In genomic region chr8:45559176-45559820, GRCm38 (mm10) we compare ENCODE assay signal across 13 mouse cellular contexts. TPM values are rescaled to one million over a fixed set of nuclear protein-coding genes. Genes with fewer than 3 reads are reported as not detected.
DNase-seq lines count a peak whose midpoint lies in the region; ATAC-seq and TF ChIP-seq lines count a peak whose summit lies in the region.
"Had no signal": no experiment of that assay in that cellular context is flagged by ENCODE, and none has a peak within 500 bp of the region (broad histone marks: within the 10 kb centered on the region; RNA-seq: fewer than 3 reads in every experiment).

No protein-coding gene starts in this region.

- H3K27ac ChIP-seq in hindbrain, embryonic 13.5 days, result peak overlapping the region; percentile 55; the same call in 1 of the 2 replicates
- H3K27ac ChIP-seq in hindbrain, embryonic 16.5 days (ENCODE audit: low read depth, low read length), result no peak overlapping the region
- H3K27ac ChIP-seq in cortical plate, adult 2 months (ENCODE audit: insufficient read depth, low read length), result peak overlapping the region; percentile 80
- no peak overlapping the region for H3K27ac ChIP-seq in heart, embryonic 11.5 days (ENCODE audit: low read depth, low read length)
- H3K27ac ChIP-seq: limb, embryonic 15.5 days; stomach, embryonic 15.5 days had no signal

- no peak for TF ChIP-seq CTCF in cortical plate, adult 2 months (IDR thresholded peaks at IDR 0.05; ENCODE audit: extremely low read depth, insufficient read depth, low read length)

- WGBS in hindbrain, embryonic 13.5 days, result 78% methylated on average over 6 of the region's 6 CpGs
- WGBS in hindbrain, embryonic 16.5 days, result 74% methylated on average over 6 of the region's 6 CpGs
- WGBS in heart, embryonic 11.5 days (ENCODE audit: insufficient replicate concordance), result 83% methylated on average over 6 of the region's 6 CpGs

- ATAC-seq in hindbrain, embryonic 13.5 days (ENCODE audit: low FRiP score), result no peak
- no peak for ATAC-seq in hindbrain, embryonic 16.5 days
- no peak for ATAC-seq in heart, embryonic 11.5 days (replicated peaks; ENCODE audit: insufficient number of reproducible peaks, low FRiP score, low TSS enrichment)
- ATAC-seq: lung, postnatal 0 days had no signal

- peaks cover 28% of the 10 kb centered on the region for H3K4me1 ChIP-seq in hindbrain, embryonic 13.5 days (replicated peaks)
- H3K4me1 ChIP-seq in hindbrain, embryonic 16.5 days (ENCODE audit: control insufficient read depth, insufficient read depth, low read depth, low read length), result peaks cover 12% of the 10 kb centered on the region
- H3K4me1 ChIP-seq in cortical plate, adult 2 months (ENCODE audit: control insufficient read depth, insufficient read depth, low read length), result peaks cover 9% of the 10 kb centered on the region
- H3K4me1 ChIP-seq in heart, embryonic 11.5 days (ENCODE audit: control insufficient read depth, insufficient read depth, low read length), result no peaks in the 10 kb centered on the region
- H3K4me1 ChIP-seq: limb, embryonic 15.5 days; stomach, embryonic 15.5 days had no signal

- H3K4me2 ChIP-seq in hindbrain, embryonic 13.5 days, result no peak overlapping the region
- no peak overlapping the region for H3K4me2 ChIP-seq in hindbrain, embryonic 16.5 days (ENCODE audit: low read length)
- H3K4me2 ChIP-seq in heart, embryonic 11.5 days, result no peak overlapping the region
- H3K4me2 ChIP-seq: heart, embryonic 12.5 days; limb, embryonic 15.5 days; stomach, embryonic 15.5 days had no signal

- H3K9ac ChIP-seq in hindbrain, embryonic 13.5 days, result no peak overlapping the region
- no peak overlapping the region for H3K9ac ChIP-seq in hindbrain, embryonic 16.5 days (ENCODE audit: low read depth, low read length)
- H3K9ac ChIP-seq in heart, embryonic 11.5 days (ENCODE audit: low read depth, low read length), result no peak overlapping the region
- H3K9ac ChIP-seq: heart, embryonic 12.5 days; limb, embryonic 15.5 days; stomach, embryonic 15.5 days had no signal

- DNase-seq in frontal cortex, postnatal 25 days (ENCODE audit: low spot score in 2 of 2), result peak; percentile 24 to 45
- DNase-seq in left cerebral cortex, postnatal 36 days (ENCODE audit: low spot score in 2 of 2), result peak; percentile 74 to 80
- DNase-seq in lung, postnatal 36 days, result no peak
- no peak for DNase-seq in adrenal gland, postnatal 36 days
- DNase-seq: kidney, postnatal 10 days had no signal

- intact Hi-C loops in left cerebral cortex, postnatal 36 days (cut with DNase I), result loop anchor here (5.0 kb wide), 1 partner anchor 33 kb away; no protein-coding TSS in a partner anchor

- no peak overlapping the region for H3K4me3 ChIP-seq in hindbrain, embryonic 13.5 days
- H3K4me3 ChIP-seq in hindbrain, embryonic 16.5 days (ENCODE audit: low read length), result no peak overlapping the region
- H3K4me3 ChIP-seq in cortical plate, adult 2 months (ENCODE audit: insufficient read depth, low read length), result no peak overlapping the region
- H3K4me3 ChIP-seq in heart, embryonic 11.5 days (ENCODE audit: low read depth, low read length), result no peak overlapping the region
- H3K4me3 ChIP-seq: heart, embryonic 12.5 days; limb, embryonic 15.5 days; stomach, embryonic 15.5 days had no signal

- H3K36me3 ChIP-seq in hindbrain, embryonic 13.5 days, result no peaks in the 10 kb centered on the region
- H3K36me3 ChIP-seq in hindbrain, embryonic 16.5 days (ENCODE audit: control insufficient read depth, insufficient read depth, low read length), result no peaks in the 10 kb centered on the region
- H3K36me3 ChIP-seq in heart, embryonic 11.5 days (ENCODE audit: control insufficient read depth, insufficient read depth, low read length), result no peaks in the 10 kb centered on the region
- H3K36me3 ChIP-seq: heart, embryonic 12.5 days; limb, embryonic 15.5 days; stomach, embryonic 15.5 days had no signal

- no peaks in the 10 kb centered on the region for H3K9me3 ChIP-seq in hindbrain, embryonic 13.5 days
- H3K9me3 ChIP-seq in hindbrain, embryonic 16.5 days (ENCODE audit: control insufficient read depth, low read length), result no peaks in the 10 kb centered on the region
- H3K9me3 ChIP-seq in heart, embryonic 11.5 days (replicated peaks; ENCODE audit: control insufficient read depth, low read length), result no peaks in the 10 kb centered on the region
- H3K9me3 ChIP-seq: heart, embryonic 12.5 days; limb, embryonic 15.5 days; stomach, embryonic 15.5 days had no signal

- H3K27me3 ChIP-seq in hindbrain, embryonic 13.5 days, result no peaks in the 10 kb centered on the region
- H3K27me3 ChIP-seq in hindbrain, embryonic 16.5 days (replicated peaks; ENCODE audit: control insufficient read depth, insufficient read depth, low read length), result no peaks in the 10 kb centered on the region
- no peaks in the 10 kb centered on the region for H3K27me3 ChIP-seq in heart, embryonic 11.5 days (ENCODE audit: control insufficient read depth, insufficient read depth, low read length)
- H3K27me3 ChIP-seq: heart, embryonic 12.5 days; limb, embryonic 15.5 days; stomach, embryonic 15.5 days had no signal

- no peak for TF ChIP-seq POLR2A in cortical plate, adult 2 months (IDR thresholded peaks at IDR 0.05; ENCODE audit: extremely low read depth, insufficient read depth, low read length)

RNA-seq across cellular contexts. Expression of gene Sorbs2, which starts 51.7 kb away (rescaled TPM):
- polyA plus RNA-seq in hindbrain, embryonic 13.5 days (2015; fragmentation: Nextera tagmentation; extraction: Ambion mirVana), result 71.7 and 75.4 TPM in 2 replicates
- polyA plus RNA-seq in hindbrain, embryonic 16.5 days (2015; fragmentation: Nextera tagmentation; extraction: Ambion mirVana), result 40.8 and 53.1 TPM in 2 replicates
- polyA plus RNA-seq in cortical plate, adult 2 months (2012; rRNA removed), result 134 and 136 TPM in 2 replicates
- total RNA-seq in left cerebral cortex, postnatal 36 days (2021), result 100 to 1,000 TPM; 321 to 393 TPM
- 325 and 363 TPM in 2 replicates for polyA plus RNA-seq in heart, embryonic 11.5 days (2014; fragmentation: Nextera tagmentation; extraction: Ambion mirVana)
- 100 to 1,000 TPM; 117 to 150 TPM for total RNA-seq in adrenal gland, postnatal 36 days (2021)

Comparison
In these comparisons a context has a peak if more than half of its experiments do, and no peak if none do; other contexts are left out.
1. H3K27ac ChIP-seq: peak in hindbrain, embryonic 13.5 days (single experiment) and cortical plate, adult 2 months (single experiment); none in hindbrain, embryonic 16.5 days (single experiment) and heart, embryonic 11.5 days (single experiment).
2. DNase-seq: peak in frontal cortex, postnatal 25 days (2 of 2) and left cerebral cortex, postnatal 36 days (2 of 2); none in lung, postnatal 36 days (single experiment) and adrenal gland, postnatal 36 days (0 of 2).